Mouse (Mus musculus): ENCODE measurements around the gene Trub1. TPM values are rescaled to one million over a fixed set of nuclear protein-coding genes. Genes with fewer than 3 reads are reported as not detected.

Gene Trub1
- total and polyA plus RNA-seq, 2 experiments from 2014 or later = 7.7 to 7.9 TPM

- ATAC-seq (ENCODE audit: insufficient read depth, low read depth) = no peak
- no peak overlapping the region for H3K9ac ChIP-seq (replicated peaks; ENCODE audit: low read depth, low read length)
- DNase-seq (ENCODE audit: low spot score) = no peak
- no peaks in the 10 kb centered on the region for H3K36me3 ChIP-seq (replicated peaks; ENCODE audit: control insufficient read depth, insufficient read depth, low read length)
- no peaks in the 10 kb centered on the region for H3K27me3 ChIP-seq (ENCODE audit: control insufficient read depth, insufficient read depth, low read length)
- H3K27ac ChIP-seq (ENCODE audit: low read depth) = no peak overlapping the region
- no peak overlapping the region for H3K4me3 ChIP-seq (ENCODE audit: low read depth, low read length)
- no peaks in the 10 kb centered on the region for H3K9me3 ChIP-seq (replicated peaks; ENCODE audit: control insufficient read depth, low read length)
- no peak overlapping the region for H3K4me2 ChIP-seq (ENCODE audit: low read depth, low read length)
- 79% methylated on average over 6 of the region's 6 CpGs for WGBS
- no peaks in the 10 kb centered on the region for H3K4me1 ChIP-seq (ENCODE audit: control insufficient read depth, insufficient read depth)
- TF ChIP-seq CTCF (IDR thresholded peaks at IDR 0.05; ENCODE audit: low read depth) = no peak
Observed at GRCm38 (mm10) chr19:57434024-57434423, 18.7 kb upstream of the Trub1 start.

GRCm38 (mm10) chr19:57436586-57437021, 16.1 kb upstream of the Trub1 start:
- no peak for ATAC-seq (ENCODE audit: insufficient read depth, low read depth)
- TF ChIP-seq EP300 (IDR thresholded peaks at IDR 0.05; ENCODE audit: low read depth) = no peak
- TF ChIP-seq CTCF (IDR thresholded peaks at IDR 0.05; ENCODE audit: low read depth) = no peak
- Histone ChIP-seq H3K27ac (ENCODE audit: low read depth) (no peak overlapping the region), H3K27me3 (ENCODE audit: control insufficient read depth, insufficient read depth, low read length) (no peaks in the 10 kb centered on the region), H3K9ac (replicated peaks; ENCODE audit: low read depth, low read length) (no peak overlapping the region), H3K4me3 (ENCODE audit: low read depth, low read length) (no peak overlapping the region), H3K36me3 (replicated peaks; ENCODE audit: control insufficient read depth, insufficient read depth, low read length) (no peaks in the 10 kb centered on the region), H3K4me1 (ENCODE audit: control insufficient read depth, insufficient read depth) (no peaks in the 10 kb centered on the region), H3K9me3 (replicated peaks; ENCODE audit: control insufficient read depth, low read length) (no peaks in the 10 kb centered on the region), H3K4me2 (ENCODE audit: low read depth, low read length) (no peak overlapping the region)
- no peak for DNase-seq (ENCODE audit: low spot score)
- WGBS = 54% methylated on average over 10 of the region's 10 CpGs

DNA sequence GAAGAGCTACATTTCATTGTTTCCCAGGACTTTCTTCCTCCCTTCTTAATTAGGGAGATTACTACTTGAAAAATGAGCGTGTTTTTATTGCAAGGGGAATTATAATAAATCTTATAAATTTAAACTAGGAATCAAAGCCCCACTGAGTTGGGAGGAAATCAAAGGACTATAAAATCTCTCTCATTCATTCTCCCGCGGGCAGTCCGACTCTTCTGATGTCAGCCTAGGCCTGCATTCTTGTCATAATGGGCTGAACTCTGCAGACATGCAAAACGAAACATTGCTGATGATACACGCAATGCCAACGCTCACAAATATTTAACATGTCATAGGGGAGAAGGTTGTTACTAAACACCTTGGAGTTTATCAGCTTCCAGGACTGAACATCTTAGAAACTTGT, 15.7 kb upstream of the Trub1 start:
- H3K36me3 ChIP-seq (replicated peaks; ENCODE audit: control insufficient read depth, insufficient read depth, low read length) = no peaks in the 10 kb centered on the region
- no peaks in the 10 kb centered on the region for H3K9me3 ChIP-seq (replicated peaks; ENCODE audit: control insufficient read depth, low read length)
- no peak overlapping the region for H3K9ac ChIP-seq (replicated peaks; ENCODE audit: low read depth, low read length)
- 83% methylated on average over 7 of the region's 7 CpGs for WGBS
- H3K27me3 ChIP-seq (ENCODE audit: control insufficient read depth, insufficient read depth, low read length) = no peaks in the 10 kb centered on the region
- no peak for TF ChIP-seq CTCF (IDR thresholded peaks at IDR 0.05; ENCODE audit: low read depth)
- no peak for TF ChIP-seq EP300 (IDR thresholded peaks at IDR 0.05; ENCODE audit: low read depth)
- H3K4me1 ChIP-seq (ENCODE audit: control insufficient read depth, insufficient read depth) = no peaks in the 10 kb centered on the region
- H3K4me2 ChIP-seq (ENCODE audit: low read depth, low read length) = no peak overlapping the region
- ATAC-seq (ENCODE audit: insufficient read depth, low read depth) (no peak), DNase-seq (ENCODE audit: low spot score) (no peak)
- no peak overlapping the region for H3K27ac ChIP-seq (ENCODE audit: low read depth)
- no peak overlapping the region for H3K4me3 ChIP-seq (ENCODE audit: low read depth, low read length)

DNA sequence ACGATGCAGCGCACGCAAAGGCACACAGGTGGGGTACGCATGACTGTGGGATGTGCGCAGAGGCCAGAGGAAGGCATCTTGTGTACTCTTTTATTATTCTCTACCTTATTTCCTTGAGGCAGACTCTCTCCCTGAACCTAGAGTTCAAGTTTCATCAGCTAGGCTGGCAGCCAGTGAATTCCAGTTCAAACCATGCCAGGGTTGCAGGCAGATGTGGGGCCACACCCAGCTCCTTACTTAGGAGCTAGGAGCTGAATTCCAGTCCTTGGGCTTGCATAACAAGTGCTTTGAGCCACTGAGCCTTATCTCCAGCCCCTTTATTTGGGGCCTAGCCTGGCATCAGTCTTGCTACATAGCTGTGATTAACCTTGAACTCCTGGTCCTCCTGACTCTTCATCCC, 13.4 kb upstream of the Trub1 start:
- no peaks in the 10 kb centered on the region for H3K27me3 ChIP-seq (ENCODE audit: control insufficient read depth, insufficient read depth, low read length)
- ATAC-seq (ENCODE audit: insufficient read depth, low read depth) (no peak), DNase-seq (ENCODE audit: low spot score) (no peak)
- no peaks in the 10 kb centered on the region for H3K9me3 ChIP-seq (replicated peaks; ENCODE audit: control insufficient read depth, low read length)
- H3K4me3 ChIP-seq (ENCODE audit: low read depth, low read length) = no peak overlapping the region
- no peak for TF ChIP-seq CTCF (IDR thresholded peaks at IDR 0.05; ENCODE audit: low read depth)
- no peak for TF ChIP-seq EP300 (IDR thresholded peaks at IDR 0.05; ENCODE audit: low read depth)
- H3K4me1 ChIP-seq (ENCODE audit: control insufficient read depth, insufficient read depth) = no peaks in the 10 kb centered on the region
- no peak overlapping the region for H3K27ac ChIP-seq (ENCODE audit: low read depth)
- H3K36me3 ChIP-seq (replicated peaks; ENCODE audit: control insufficient read depth, insufficient read depth, low read length) = no peaks in the 10 kb centered on the region
- no peak overlapping the region for H3K4me2 ChIP-seq (ENCODE audit: low read depth, low read length)
- WGBS = 97% methylated on average over 5 of the region's 5 CpGs
- H3K9ac ChIP-seq (replicated peaks; ENCODE audit: low read depth, low read length) = no peak overlapping the region

- H3K9me3 ChIP-seq (replicated peaks; ENCODE audit: control insufficient read depth, low read length) = no peaks in the 10 kb centered on the region
- no peak overlapping the region for H3K4me3 ChIP-seq (ENCODE audit: low read depth, low read length)
- no peak for TF ChIP-seq CTCF (IDR thresholded peaks at IDR 0.05; ENCODE audit: low read depth)
- TF ChIP-seq EP300 (IDR thresholded peaks at IDR 0.05; ENCODE audit: low read depth) = no peak
- H3K27ac ChIP-seq (ENCODE audit: low read depth) = no peak overlapping the region
- no peak overlapping the region for H3K9ac ChIP-seq (replicated peaks; ENCODE audit: low read depth, low read length)
- 27% methylated on average over 7 of the region's 7 CpGs for WGBS
- H3K4me1 ChIP-seq (ENCODE audit: control insufficient read depth, insufficient read depth) = no peaks in the 10 kb centered on the region
- ATAC-seq (ENCODE audit: insufficient read depth, low read depth) (no peak), DNase-seq (ENCODE audit: low spot score) (no peak)
- H3K36me3 ChIP-seq (replicated peaks; ENCODE audit: control insufficient read depth, insufficient read depth, low read length) = no peaks in the 10 kb centered on the region
- H3K27me3 ChIP-seq (ENCODE audit: control insufficient read depth, insufficient read depth, low read length) = no peaks in the 10 kb centered on the region
- no peak overlapping the region for H3K4me2 ChIP-seq (ENCODE audit: low read depth, low read length)
Observed at GRCm38 (mm10) chr19:57441501-57441900, 11.2 kb upstream of the Trub1 start.

DNA sequence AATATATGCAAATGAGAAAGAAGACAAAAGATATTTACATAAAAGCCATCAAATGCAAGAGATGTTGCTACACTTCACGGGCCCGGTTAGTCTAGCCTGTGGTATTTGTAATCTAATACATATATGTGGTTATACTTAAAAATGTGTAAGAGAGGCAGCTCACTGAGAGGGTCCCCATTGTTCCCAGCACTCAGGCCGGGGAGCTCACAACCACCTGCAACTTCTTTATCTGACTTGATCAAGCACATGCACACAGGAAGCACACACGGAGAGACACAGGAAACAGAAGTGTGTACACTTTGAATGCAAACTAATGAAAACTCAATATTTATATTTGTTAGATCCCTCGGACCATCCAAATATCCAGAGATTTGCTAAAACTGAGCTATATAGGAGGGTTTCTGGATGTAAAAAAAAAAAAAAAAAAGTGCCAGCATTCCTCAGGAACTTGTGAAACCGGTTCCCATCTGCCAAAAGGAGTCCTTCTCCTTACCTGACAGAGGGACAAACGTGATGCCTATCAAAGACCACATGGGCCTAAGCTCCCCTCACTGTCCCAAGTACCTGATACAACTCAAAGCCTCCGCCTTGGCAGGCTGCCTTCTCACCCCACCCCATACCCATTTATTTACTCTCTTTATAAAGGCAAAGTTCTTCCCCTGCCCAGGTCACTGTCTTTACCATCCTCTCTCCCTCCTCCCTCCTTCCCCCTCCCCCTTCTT, 9.6 kb upstream of the Trub1 start:
- Histone ChIP-seq H3K27ac (ENCODE audit: low read depth) (no peak overlapping the region), H3K4me1 (ENCODE audit: control insufficient read depth, insufficient read depth) (no peaks in the 10 kb centered on the region), H3K36me3 (replicated peaks; ENCODE audit: control insufficient read depth, insufficient read depth, low read length) (no peaks in the 10 kb centered on the region), H3K9me3 (replicated peaks; ENCODE audit: control insufficient read depth, low read length) (no peaks in the 10 kb centered on the region), H3K27me3 (ENCODE audit: control insufficient read depth, insufficient read depth, low read length) (no peaks in the 10 kb centered on the region), H3K9ac (replicated peaks; ENCODE audit: low read depth, low read length) (no peak overlapping the region), H3K4me3 (ENCODE audit: low read depth, low read length) (no peak overlapping the region), H3K4me2 (ENCODE audit: low read depth, low read length) (no peak overlapping the region)
- DNase-seq (ENCODE audit: low spot score) (no peak), ATAC-seq (ENCODE audit: insufficient read depth, low read depth) (no peak)
- TF ChIP-seq EP300 (IDR thresholded peaks at IDR 0.05; ENCODE audit: low read depth) = no peak
- no peak for TF ChIP-seq CTCF (IDR thresholded peaks at IDR 0.05; ENCODE audit: low read depth)
- 43% methylated on average over 8 of the region's 8 CpGs for WGBS
